Mouse (Mus musculus) spleen, embryonic (tissue): ENCODE results near the gene Dab1.

Source experiments
- CTCF ChIA-PET: fragments of 350-600 bp; sonication (Branson Sonifier 250); formaldehyde crosslinking; loops from one replicate; lab custom pipeline; 2022; lab: Charles Lee

The Dab1 gene

GRCm38 (mm10) chr4:104369091-104369490 lies 749.9 kb downstream of the Dab1 start:
- CTCF ChIA-PET: no interaction called here

GRCm38 (mm10) chr4:104371136-104371535 lies 752.0 kb downstream of the Dab1 start:
- CTCF ChIA-PET: no interaction called here

GRCm38 (mm10) chr4:104374191-104374590 lies 755.0 kb downstream of the Dab1 start:
- CTCF ChIA-PET: no interaction called here

- CTCF ChIA-PET: no interaction called here
These were observed 765.5 kb downstream of the Dab1 start for GRCm38 (mm10) chr4:104384704-104385103.

GRCm38 (mm10) chr4:104385272-104385671 lies 766.1 kb downstream of the Dab1 start:
- CTCF ChIA-PET: no interaction called here

- CTCF ChIA-PET: no interaction called here
These were observed 776.4 kb downstream of the Dab1 start for GRCm38 (mm10) chr4:104395515-104395914.

- CTCF ChIA-PET: no interaction called here
These were observed 776.9 kb downstream of the Dab1 start for GRCm38 (mm10) chr4:104396095-104396494.

- CTCF ChIA-PET: no interaction called here
These were observed 780.1 kb downstream of the Dab1 start for GRCm38 (mm10) chr4:104399106-104399730.

- CTCF ChIA-PET: no interaction called here
These were observed 784.9 kb downstream of the Dab1 start for GRCm38 (mm10) chr4:104404099-104404498.

- CTCF ChIA-PET: no interaction called here
These were observed 791.8 kb downstream of the Dab1 start for GRCm38 (mm10) chr4:104410922-104411321.

GRCm38 (mm10) chr4:104415482-104415881 lies 796.3 kb downstream of the Dab1 start:
- CTCF ChIA-PET: no interaction called here

- CTCF ChIA-PET: no interaction called here
These were observed 799.2 kb downstream of the Dab1 start for GRCm38 (mm10) chr4:104418354-104418753.

- CTCF ChIA-PET: no interaction called here
These were observed 802.0 kb downstream of the Dab1 start for GRCm38 (mm10) chr4:104420983-104421680.

GRCm38 (mm10) chr4:104429127-104429526 lies 810.0 kb downstream of the Dab1 start:
- CTCF ChIA-PET: no interaction called here

GRCm38 (mm10) chr4:104431231-104431855 lies 812.2 kb downstream of the Dab1 start:
- CTCF ChIA-PET: no interaction called here

GRCm38 (mm10) chr4:104432150-104432549 lies 813.0 kb downstream of the Dab1 start:
- CTCF ChIA-PET: no interaction called here

- CTCF ChIA-PET: interaction anchor here (0.6 kb wide), 1 partner anchor 449 kb away, joined by 3 read pairs; no protein-coding TSS in a partner anchor
These were observed 816.6 kb downstream of the Dab1 start for GRCm38 (mm10) chr4:104435736-104436135.

GRCm38 (mm10) chr4:104436411-104436810 lies 817.3 kb downstream of the Dab1 start:
- CTCF ChIA-PET: no interaction called here

GRCm38 (mm10) chr4:104438730-104439129 lies 819.6 kb downstream of the Dab1 start:
- CTCF ChIA-PET: no interaction called here

GRCm38 (mm10) chr4:104439641-104440040 lies 820.5 kb downstream of the Dab1 start:
- CTCF ChIA-PET: no interaction called here

GRCm38 (mm10) chr4:104442925-104443747 lies 824.0 kb downstream of the Dab1 start:
- CTCF ChIA-PET: no interaction called here

GRCm38 (mm10) chr4:104443775-104444174 lies 824.6 kb downstream of the Dab1 start:
- CTCF ChIA-PET: no interaction called here
